Mouse (Mus musculus): ENCODE results near the gene Mindy4.

DNA sequence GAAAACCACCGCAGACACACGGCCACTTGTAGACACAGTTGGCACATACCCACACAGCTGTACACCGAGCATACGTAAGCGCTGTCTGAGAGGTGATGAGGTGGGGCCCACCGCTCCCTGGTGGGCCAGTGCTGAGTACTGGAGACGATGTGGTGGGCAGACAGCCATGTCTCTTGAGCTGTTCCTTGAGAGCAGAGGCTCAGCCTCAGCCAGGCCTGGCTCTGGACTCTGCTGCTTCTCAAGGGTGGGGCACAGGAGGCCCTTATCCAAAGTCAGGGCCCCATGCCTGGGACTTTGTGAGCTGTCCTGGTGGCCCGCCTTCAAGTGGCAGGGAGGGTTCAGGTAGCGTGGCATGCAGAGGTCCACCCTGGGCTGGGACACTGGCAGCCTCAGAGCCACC is 139.1 kb downstream of the Mindy4 start:
- no peak for TF ChIP-seq ZC3H11A (IDR thresholded peaks at IDR 0.05; ENCODE audit: borderline replicate concordance, low read depth, low read length)
- no peak for TF ChIP-seq HCFC1 (IDR thresholded peaks at IDR 0.05; ENCODE audit: borderline replicate concordance, insufficient read depth, low read length)
- no peak for TF ChIP-seq ZNF384 (IDR thresholded peaks at IDR 0.05; ENCODE audit: low read depth, low read length)
- TF ChIP-seq CHD2 (IDR thresholded peaks at IDR 0.05; ENCODE audit: low read depth, low read length): no peak
- no peak for TF ChIP-seq MAFK (IDR thresholded peaks at IDR 0.05; ENCODE audit: insufficient read depth, low read depth, low read length)
